Mouse (Mus musculus) midbrain, embryonic 10.5 days (tissue): ENCODE data around the gene Tmem238. TPM values are rescaled to one million over a fixed set of nuclear protein-coding genes. Genes with fewer than 3 reads are reported as not detected.

ENCODE experiments used
- DNase-seq: peaks from one replicate; pipeline ENCODE4 v3.0.0-alpha.2; 2017; ENCODE audit warnings: low spot score
- H3K27ac ChIP-seq: fragments of 300-500 bp; sonication (generic); replicated peaks from 2 replicates; pipeline ENCODE4 v1.5.1; 2016; ENCODE audit warnings: mild to moderate bottlenecking
- H3K27me3 ChIP-seq: fragments of 300-500 bp; sonication (generic); 2 replicates; pipeline ENCODE4 v1.6.1; 2016; ENCODE audit warnings: low read depth, mild to moderate bottlenecking; ENCODE audit not compliant: poor library complexity, severe bottlenecking
- H3K36me3 ChIP-seq: fragments of 300-500 bp; sonication (generic); 2 replicates; pipeline ENCODE4 v1.6.1; 2016; ENCODE audit warnings: mild to moderate bottlenecking, moderate library complexity
- H3K4me1 ChIP-seq: fragments of 300-500 bp; sonication (generic); 2 replicates; pipeline ENCODE4 v1.6.1; 2016
- H3K4me3 ChIP-seq: fragments of 300-500 bp; sonication (generic); 2 replicates; pipeline ENCODE4 v1.5.1; 2016; ENCODE audit warnings: mild to moderate bottlenecking, moderate library complexity
- H3K9me3 ChIP-seq: fragments of 300-500 bp; sonication (generic); replicated peaks from 2 replicates; pipeline ENCODE4 v1.6.1; 2016; ENCODE audit warnings: mild to moderate bottlenecking
- WGBS: fragments of 180-500 bp; shearing (Covaris S2); methylation state at CpG from one replicate; pipeline ENCODE4 v1.1.7; 2016; 5-methylcytosine and 5-hydroxymethylcytosine counted together
- polyA plus RNA-seq: library from polyadenylated mRNA; unstranded; fragments of >200 nt; fragmentation: Nextera tagmentation; extraction: Ambion mirVana; gene quantifications from 2 replicates; pipeline ENCODE4 v1.2.1, GENCODE M21; 2016

Tmem238 gene
- polyA plus RNA-seq, 1 experiment from 2014 or later, result 3.4 TPM

- Histone ChIP-seq H3K36me3 (peaks cover 25% of the 10 kb centered on the region), H3K27me3 (no peaks in the 10 kb centered on the region), H3K4me3 (peak within 1 kb of the TSS; percentile 79), H3K4me1 (peaks cover 41% of the 10 kb centered on the region), H3K27ac (peak within 1 kb of the TSS; percentile 96), H3K9me3 (no peaks in the 10 kb centered on the region)
- under 1% methylated on average over 42 of the region's 44 CpGs for WGBS
- peak; percentile 97 for DNase-seq
Measured at GRCm38 (mm10) chr7:4739544-4740275, 49.7 kb downstream of the Tmem238 start, which contains the start of gene Kmt5c. Gene Kmt5c, plus strand, starts transcription at chr7:4740115.

DNA sequence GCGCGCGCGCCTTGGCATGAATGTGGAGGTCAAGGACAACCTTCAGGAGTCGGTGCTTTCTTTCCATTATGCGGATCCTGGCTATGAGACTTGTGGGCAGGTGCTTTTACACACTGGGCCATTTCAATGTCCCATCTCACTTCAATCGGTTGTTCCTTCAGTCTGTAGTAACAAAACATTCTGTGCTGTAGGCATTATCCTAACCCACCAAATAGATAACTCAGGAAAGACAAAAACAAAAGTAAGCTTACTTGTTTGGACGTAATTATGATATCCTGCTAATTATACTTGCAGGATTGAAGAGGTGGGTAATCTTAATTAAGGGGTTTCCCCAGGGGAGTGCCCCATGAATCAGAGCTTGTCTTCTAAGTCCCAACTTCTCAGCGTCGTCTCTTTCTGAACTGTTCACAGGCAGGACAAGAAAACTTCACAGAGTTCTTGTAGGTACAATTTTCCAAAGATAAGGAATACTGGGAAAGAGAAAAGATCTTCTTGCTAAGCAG is 50.4 kb downstream of the Tmem238 start:
- Histone ChIP-seq H3K4me1 (peaks cover 41% of the 10 kb centered on the region), H3K27me3 (no peaks in the 10 kb centered on the region), H3K27ac (peak overlapping the region; percentile 96), H3K36me3 (peaks cover 19% of the 10 kb centered on the region), H3K9me3 (no peaks in the 10 kb centered on the region), H3K4me3 (peak overlapping the region; percentile 79)
- DNase-seq, result no peak
- 51% methylated on average over 10 of the region's 10 CpGs for WGBS

Other genes starting within 250 kb of the Tmem238 start
- gene Syt5, start 242.1 kb downstream of the Tmem238 start, polyA plus RNA-seq, result 5.0 and 9.8 TPM in 2 replicates
- gene Ptprh, start 185.6 kb downstream of the Tmem238 start, polyA plus RNA-seq, result not detected in 2 replicates
- gene Tmem86b, start 158.2 kb downstream of the Tmem238 start, polyA plus RNA-seq, result 1.8 and 2.8 TPM in 2 replicates
- 9.2 and 9.8 TPM in 2 replicates for gene Ppp6r1, start 130.6 kb downstream of the Tmem238 start, polyA plus RNA-seq
- 132 and 142 TPM in 2 replicates for gene Hspbp1, start 104.6 kb downstream of the Tmem238 start, polyA plus RNA-seq
- gene Brsk1, start 99.1 kb downstream of the Tmem238 start, polyA plus RNA-seq, result 1.7 and 2.3 TPM in 2 replicates
- gene Tmem150b, start 64.4 kb downstream of the Tmem238 start, polyA plus RNA-seq, result 0.10 TPM in 2 replicates
- 91.6 and 103 TPM in 2 replicates for gene Kmt5c, start 49.5 kb downstream of the Tmem238 start, polyA plus RNA-seq
- gene Cox6b2, start 36.6 kb downstream of the Tmem238 start, polyA plus RNA-seq, result 44.1 and 46.7 TPM in 2 replicates
- gene Fam71e2, start 18.4 kb downstream of the Tmem238 start, polyA plus RNA-seq, result not detected in 2 replicates
- 0.21 TPM in 1 of 2 replicates, not detected in the other for gene Il11, start 6.8 kb downstream of the Tmem238 start, polyA plus RNA-seq
- gene Tmem190, start 6.7 kb downstream of the Tmem238 start, polyA plus RNA-seq, result not detected in 2 replicates
- 339 and 383 TPM in 2 replicates for gene Rpl28, start 3.2 kb upstream of the Tmem238 start, polyA plus RNA-seq
- 357 and 426 TPM in 2 replicates for gene Ube2s, start 22.9 kb upstream of the Tmem238 start, polyA plus RNA-seq
- 0.28 and 1.1 TPM in 2 replicates for gene Shisa7, start 55.0 kb upstream of the Tmem238 start, polyA plus RNA-seq
- gene Isoc2b, start 80.6 kb upstream of the Tmem238 start, polyA plus RNA-seq, result 2.8 and 4.1 TPM in 2 replicates
- 0.64 and 0.70 TPM in 2 replicates for gene Isoc2a, start 87.5 kb upstream of the Tmem238 start, polyA plus RNA-seq
- gene Gm36210, start 116.9 kb upstream of the Tmem238 start, polyA plus RNA-seq, result 0.20 TPM in 1 of 2 replicates, not detected in the other
- gene Zfp628, start 125.6 kb upstream of the Tmem238 start, polyA plus RNA-seq, result 4.3 and 4.7 TPM in 2 replicates
- 10.4 and 11.6 TPM in 2 replicates for gene Nat14, start 132.4 kb upstream of the Tmem238 start, polyA plus RNA-seq
- gene Ssc5d, start 136.1 kb upstream of the Tmem238 start, polyA plus RNA-seq, result 1.6 and 1.9 TPM in 2 replicates
- 0.05 and 0.26 TPM in 2 replicates for gene Sbk2, start 174.8 kb upstream of the Tmem238 start, polyA plus RNA-seq
- gene Sbk3, start 181.5 kb upstream of the Tmem238 start, polyA plus RNA-seq, result not detected in 2 replicates
- gene Zfp579, start 206.5 kb upstream of the Tmem238 start, polyA plus RNA-seq, result 26.2 and 35.6 TPM in 2 replicates
- gene Zfp524, start 224.8 kb upstream of the Tmem238 start, polyA plus RNA-seq, result 7.1 and 9.1 TPM in 2 replicates
- gene Fiz1, start 225.0 kb upstream of the Tmem238 start, polyA plus RNA-seq, result 56.7 and 58.1 TPM in 2 replicates
- gene Gm44973, start 225.8 kb upstream of the Tmem238 start, polyA plus RNA-seq, result 1.2 and 1.5 TPM in 2 replicates
- gene Zfp865, start 230.7 kb upstream of the Tmem238 start, polyA plus RNA-seq, result 5.2 and 5.5 TPM in 2 replicates
- 5.1 and 5.2 TPM in 2 replicates for gene Ccdc106, start 230.9 kb upstream of the Tmem238 start, polyA plus RNA-seq
- not detected in 2 replicates for gene 4632433K11Rik, start 244.5 kb upstream of the Tmem238 start, polyA plus RNA-seq
- 2.8 and 4.2 TPM in 2 replicates for gene Zfp784, start 248.8 kb upstream of the Tmem238 start, polyA plus RNA-seq